Mouse (Mus musculus): ENCODE measurements around the gene Mogs.

GRCm38 (mm10) chr6:83092416-83093127 lies 22.7 kb upstream of the Mogs start:
- TF ChIP-seq CTCF (IDR thresholded peaks at IDR 0.05; ENCODE audit: extremely low read depth, insufficient read length, insufficient replicate concordance, low read depth, low read length): no peak
- TF ChIP-seq POLR2A (IDR thresholded peaks at IDR 0.05; ENCODE audit: low read depth, low read length): no peak
